Mouse (Mus musculus): ENCODE measurements around the gene Plac9b. TPM values are rescaled to one million over a fixed set of nuclear protein-coding genes. Genes with fewer than 3 reads are reported as not detected.
"Not testable (repeated sequence)": the region's sequence is repeated elsewhere in the genome, so short reads cannot be mapped to it uniquely, and the experiment has no call there.

Plac9b gene
- polyA plus RNA-seq, 1 experiment from 2014 or later = 0.57 TPM

- no CpG with 5 or more reads among the region's 7 CpGs for WGBS
- ATAC-seq (replicated peaks; ENCODE audit: low FRiP score) = peak; percentile 27
- not testable (repeated sequence) for H3K9ac ChIP-seq (ENCODE audit: low read length)
Observed at GRCm38 (mm10) chr14:26118150-26118549, 64.1 kb downstream of the Plac9b start, which contains the start of gene Duxbl2. Gene Duxbl2 (plus strand): TSS chr14:26118349.

More at GRCm38 (mm10) chr14:26118150-26118549, 64.1 kb downstream of the Plac9b start, which contains the start of gene Duxbl2:
- not testable (repeated sequence) for H3K36me3 ChIP-seq (ENCODE audit: control insufficient read depth, insufficient read depth, low read length); H3K9me3 ChIP-seq (ENCODE audit: control insufficient read depth, low read length); H3K27me3 ChIP-seq (ENCODE audit: control insufficient read depth, insufficient read depth, low read length); H3K4me3 ChIP-seq (ENCODE audit: low read depth, low read length); H3K4me1 ChIP-seq (replicated peaks; ENCODE audit: control insufficient read depth, insufficient read depth, low read length); H3K27ac ChIP-seq (ENCODE audit: low read depth, low read length); H3K4me2 ChIP-seq (ENCODE audit: low read depth, low read length, severe bottlenecking); DNase-seq (ENCODE audit: low spot score)

Other genes with a start within 250 kb of the Plac9b start
- gene Cphx1, start 244.2 kb downstream of the Plac9b start, polyA plus RNA-seq (2014; fragmentation: Nextera tagmentation; extraction: Ambion mirVana) = not detected in 2 replicates
- 3.6 and 5.6 TPM in 2 replicates for gene Duxbl1, start 203.9 kb downstream of the Plac9b start, polyA plus RNA-seq (2014; fragmentation: Nextera tagmentation; extraction: Ambion mirVana)
- gene Gm9780, start 139.8 kb downstream of the Plac9b start, polyA plus RNA-seq (2014; fragmentation: Nextera tagmentation; extraction: Ambion mirVana) = 0.99 TPM in 1 of 2 replicates, not detected in the other
- gene Tmem254c, start 115.1 kb downstream of the Plac9b start, polyA plus RNA-seq (2014; fragmentation: Nextera tagmentation; extraction: Ambion mirVana) = 17.6 and 25.4 TPM in 2 replicates
- not detected in 2 replicates for gene Cphx2, start 101.0 kb downstream of the Plac9b start, polyA plus RNA-seq (2014; fragmentation: Nextera tagmentation; extraction: Ambion mirVana)
- not detected in 2 replicates for gene Cphx3, start 100.2 kb downstream of the Plac9b start, polyA plus RNA-seq (2014; fragmentation: Nextera tagmentation; extraction: Ambion mirVana)
- not detected in 2 replicates for gene Duxbl2, start 64.1 kb downstream of the Plac9b start, polyA plus RNA-seq (2014; fragmentation: Nextera tagmentation; extraction: Ambion mirVana)
- 8.8 and 18.8 TPM in 2 replicates for gene Tmem254b, start 24.6 kb upstream of the Plac9b start, polyA plus RNA-seq (2014; fragmentation: Nextera tagmentation; extraction: Ambion mirVana)
- gene Duxbl3, start 75.5 kb upstream of the Plac9b start, polyA plus RNA-seq (2014; fragmentation: Nextera tagmentation; extraction: Ambion mirVana) = 5.0 and 6.4 TPM in 2 replicates